Mouse (Mus musculus) lung, postnatal 0 days (tissue): ENCODE data around the gene Ypel3. TPM values are rescaled to one million over a fixed set of nuclear protein-coding genes. Genes with fewer than 3 reads are reported as not detected.

Source experiments
- ATAC-seq: fragments of 200-750 bp; cut with Nextera tagmentation; 2 replicates; pipeline ENCODE4 v1.8.0; 2017; ENCODE audit warnings: moderate library complexity
- DNase-seq: peaks from one replicate; pipeline ENCODE4 v3.0.0-alpha.2; 2016; ENCODE audit warnings: low spot score
- H3K27ac ChIP-seq: fragments of 300-500 bp; sonication (generic); 2 replicates; pipeline ENCODE4 v1.5.1; 2014; ENCODE audit warnings: antibody characterized with exemption, mild to moderate bottlenecking, low read length, mixed read lengths
- H3K27me3 ChIP-seq: fragments of 300-500 bp; sonication (generic); replicated peaks from 2 replicates; pipeline ENCODE4 v1.6.1; 2014; ENCODE audit warnings: low read length, mixed read lengths; ENCODE audit not compliant: insufficient read depth
- H3K36me3 ChIP-seq: fragments of 300-500 bp; sonication (generic); 2 replicates; pipeline ENCODE4 v1.6.1; 2014; ENCODE audit warnings: low read length, mixed read lengths; ENCODE audit not compliant: insufficient read depth
- H3K4me1 ChIP-seq: fragments of 300-500 bp; sonication (generic); 2 replicates; pipeline ENCODE4 v1.6.1; 2014; ENCODE audit warnings: antibody characterized with exemption, low read depth, low read length, mixed read lengths; ENCODE audit not compliant: insufficient read depth
- H3K4me2 ChIP-seq: fragments of 300-500 bp; sonication (generic); replicated peaks from 2 replicates; pipeline ENCODE4 v1.6.1; 2014; ENCODE audit warnings: low read depth, mild to moderate bottlenecking, low read length, moderate library complexity, mixed read lengths
- H3K4me3 ChIP-seq: fragments of 300-500 bp; sonication (generic); 2 replicates; pipeline ENCODE4 v1.5.1; 2014; ENCODE audit warnings: low read depth, low read length
- H3K9ac ChIP-seq: fragments of 300-500 bp; sonication (generic); replicated peaks from 2 replicates; pipeline ENCODE4 v1.6.1; 2014; ENCODE audit warnings: low read depth, mild to moderate bottlenecking
- H3K9me3 ChIP-seq: fragments of 300-500 bp; sonication (generic); 2 replicates; pipeline ENCODE4 v1.6.1; 2016; ENCODE audit warnings: low read length, mixed read lengths
- CTCF ChIP-seq: IDR thresholded peaks from 2 replicates; pipeline ENCODE4 v1.5.1; 2016; ENCODE audit warnings: antibody characterized with exemption, mild to moderate bottlenecking
- EP300 ChIP-seq: IDR thresholded peaks from 2 replicates; pipeline ENCODE4 v1.6.1; 2016; ENCODE audit warnings: antibody characterized with exemption, mild to moderate bottlenecking, control low read depth
- WGBS: fragments of 180-500 bp; shearing (Covaris S2); extraction: QIAGEN DNeasy Blood & Tissue Kit; methylation state at CpG from one replicate; pipeline ENCODE4 v1.1.7; 2014; 5-methylcytosine and 5-hydroxymethylcytosine counted together
- polyA plus RNA-seq: library from polyadenylated mRNA; unstranded; fragments of >200 nt; fragmentation: Nextera tagmentation; extraction: Ambion mirVana; gene quantifications from 2 replicates; pipeline ENCODE4 v1.2.1, GENCODE M21; 2015

Ypel3 gene
- polyA plus RNA-seq, 1 experiment from 2014 or later: 340 TPM

DNA sequence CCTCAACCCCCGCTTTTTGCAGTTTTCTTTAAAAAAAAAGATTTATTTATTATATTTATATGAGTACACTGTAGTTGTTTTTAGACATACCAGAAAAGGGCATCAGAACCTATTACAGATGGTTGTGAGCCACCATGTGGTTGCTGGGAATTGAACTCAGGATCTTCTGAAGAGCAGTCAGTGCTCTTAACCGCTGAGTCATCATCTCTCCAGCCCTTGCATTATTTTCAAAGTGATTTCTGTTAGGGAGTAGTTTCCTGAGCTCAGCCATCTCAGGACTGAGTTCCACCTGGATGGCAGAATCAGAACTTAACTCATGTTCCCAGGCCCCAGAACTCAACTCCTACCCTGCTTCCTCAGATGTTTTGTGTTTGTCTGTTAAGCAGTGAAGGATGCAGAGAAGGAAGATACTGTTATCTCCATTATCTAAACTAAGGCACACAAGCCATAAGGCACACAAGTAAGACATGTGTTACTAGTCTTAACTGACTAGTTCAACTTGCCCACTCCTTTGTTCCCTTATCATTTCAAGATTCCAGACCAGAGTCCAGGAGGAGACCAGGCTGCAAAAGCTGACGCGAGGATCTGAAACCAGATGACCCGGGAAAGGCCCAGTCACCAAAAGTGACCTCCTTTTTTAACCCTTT lies 33.1 kb downstream of the Ypel3 start:
- 42% methylated on average over 5 of the region's 5 CpGs for WGBS
- TF ChIP-seq CTCF (no peak), EP300 (no peak)
- DNase-seq: no peak
- Histone ChIP-seq H3K36me3 (no peaks in the 10 kb centered on the region), H3K9ac (no peak overlapping the region), H3K27ac (no peak overlapping the region), H3K9me3 (no peaks in the 10 kb centered on the region), H3K27me3 (no peaks in the 10 kb centered on the region), H3K4me1 (peaks cover 6% of the 10 kb centered on the region; the same call in 1 of the 2 replicates), H3K4me2 (no peak overlapping the region), H3K4me3 (no peak overlapping the region)
- ATAC-seq: no peak

DNA sequence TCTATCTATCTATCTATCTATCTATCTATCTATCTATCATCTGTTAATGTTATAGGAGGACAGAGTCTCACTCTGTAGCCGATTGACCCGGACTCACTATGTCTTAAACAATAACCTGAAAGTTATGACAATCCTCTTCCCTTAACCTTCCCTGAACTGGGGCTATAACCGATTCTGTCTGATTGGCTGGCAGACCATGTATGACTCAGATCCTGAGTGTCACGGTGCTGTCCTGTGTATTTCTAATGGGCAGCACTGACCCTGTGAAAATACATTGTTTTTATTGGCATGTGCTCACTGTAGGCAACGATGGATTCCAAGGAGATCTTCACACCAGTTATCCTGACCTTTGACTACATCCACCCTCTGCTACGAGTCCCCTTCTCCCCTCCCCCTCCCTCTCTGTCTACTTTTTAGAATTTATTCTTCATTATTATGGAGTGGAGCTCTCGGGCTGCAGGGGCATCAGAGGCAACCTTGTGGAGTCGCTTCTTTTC lies 39.0 kb downstream of the Ypel3 start:
- WGBS: 48% methylated on average over 8 of the region's 8 CpGs
- ATAC-seq: no peak
- no peak for DNase-seq
- H3K4me1 ChIP-seq: no peaks in the 10 kb centered on the region
- no peaks in the 10 kb centered on the region for H3K27me3 ChIP-seq
- no peaks in the 10 kb centered on the region for H3K9me3 ChIP-seq
- no peak overlapping the region for H3K4me2 ChIP-seq
- no peak for TF ChIP-seq CTCF
- no peak for TF ChIP-seq EP300
- H3K4me3 ChIP-seq: no peak overlapping the region
- no peaks in the 10 kb centered on the region for H3K36me3 ChIP-seq
- no peak overlapping the region for H3K27ac ChIP-seq
- no peak overlapping the region for H3K9ac ChIP-seq

DNA sequence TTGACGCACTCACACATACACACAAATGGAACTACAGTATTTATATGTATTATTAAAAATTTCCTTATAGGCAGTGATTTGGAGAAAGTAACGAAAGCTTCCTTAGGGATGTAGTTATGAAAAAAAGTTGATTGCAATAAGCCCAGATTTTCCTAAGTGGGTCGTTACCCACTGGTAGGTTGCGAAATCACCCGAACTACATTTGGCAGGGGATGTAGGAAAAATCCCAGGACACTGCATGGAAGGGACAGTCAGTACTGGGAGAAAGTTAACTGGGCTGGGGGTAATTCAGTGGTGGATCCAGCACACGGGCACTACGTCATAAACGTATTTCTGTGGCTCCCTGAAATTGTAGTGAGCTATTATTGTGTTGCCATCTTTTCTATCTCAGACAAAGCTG lies 39.7 kb downstream of the Ypel3 start:
- H3K9ac ChIP-seq: no peak overlapping the region
- ATAC-seq (peak; percentile 50), DNase-seq (peak; percentile 72)
- H3K36me3 ChIP-seq: no peaks in the 10 kb centered on the region
- TF ChIP-seq EP300 (no peak), CTCF (no peak)
- WGBS: 64% methylated on average over 8 of the region's 8 CpGs
- H3K4me2 ChIP-seq: no peak overlapping the region
- H3K27me3 ChIP-seq: no peaks in the 10 kb centered on the region
- H3K9me3 ChIP-seq: no peaks in the 10 kb centered on the region
- H3K4me3 ChIP-seq: no peak overlapping the region
- no peak overlapping the region for H3K27ac ChIP-seq
- H3K4me1 ChIP-seq: no peaks in the 10 kb centered on the region

DNA sequence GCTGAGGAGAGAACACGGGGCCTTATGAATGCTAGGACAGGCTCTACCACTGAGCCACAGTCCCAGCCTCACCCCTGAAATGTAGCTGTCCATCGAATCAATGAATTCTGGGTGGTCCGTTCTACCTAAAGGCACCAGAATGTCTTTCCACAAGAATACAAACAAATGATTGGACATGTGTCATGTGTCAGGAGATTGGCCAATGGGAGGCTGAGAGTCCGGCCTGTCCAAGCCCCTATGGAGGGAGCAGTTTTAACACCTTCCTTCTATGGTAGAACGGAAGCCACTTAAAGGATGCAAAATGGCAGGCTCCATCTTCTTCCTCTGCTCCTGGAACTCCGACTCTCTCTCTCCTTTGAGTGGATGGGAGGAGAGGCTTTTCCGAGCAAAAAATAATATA lies 40.8 kb downstream of the Ypel3 start:
- DNase-seq (no peak), ATAC-seq (no peak)
- Histone ChIP-seq H3K36me3 (no peaks in the 10 kb centered on the region), H3K4me1 (no peaks in the 10 kb centered on the region), H3K4me2 (no peak overlapping the region), H3K9me3 (no peaks in the 10 kb centered on the region), H3K4me3 (no peak overlapping the region), H3K9ac (no peak overlapping the region), H3K27ac (no peak overlapping the region), H3K27me3 (no peaks in the 10 kb centered on the region)
- WGBS: 77% methylated on average over 7 of the region's 7 CpGs
- no peak for TF ChIP-seq CTCF
- TF ChIP-seq EP300: no peak

DNA sequence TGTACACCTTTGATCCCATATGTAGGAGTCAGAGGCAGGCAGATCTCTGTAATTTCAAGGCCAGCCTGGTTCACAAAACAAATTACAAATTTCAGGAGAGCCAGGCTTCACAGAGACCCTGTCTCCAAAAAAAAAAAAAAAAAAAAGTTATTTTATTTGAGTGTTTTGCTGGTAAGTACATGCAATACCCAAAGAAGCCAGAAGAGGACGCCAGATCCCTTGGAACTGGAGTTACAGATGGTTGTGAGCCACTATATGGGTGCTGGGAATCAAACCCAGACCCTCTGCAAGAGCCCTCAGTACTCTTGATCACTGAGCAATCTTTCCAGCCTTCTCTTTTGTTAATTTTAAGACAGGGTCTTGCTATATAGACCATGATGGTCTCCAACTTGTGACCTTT lies 42.1 kb downstream of the Ypel3 start:
- DNase-seq (no peak), ATAC-seq (no peak)
- no peak overlapping the region for H3K4me3 ChIP-seq
- H3K27ac ChIP-seq: no peak overlapping the region
- no peaks in the 10 kb centered on the region for H3K9me3 ChIP-seq
- H3K4me1 ChIP-seq: no peaks in the 10 kb centered on the region
- 19% methylated on average over 1 of the region's 1 CpGs for whole genome bisulfite sequencing
- no peaks in the 10 kb centered on the region for H3K36me3 ChIP-seq
- no peaks in the 10 kb centered on the region; the same call in 1 of the 2 replicates for H3K27me3 ChIP-seq
- no peak overlapping the region for H3K9ac ChIP-seq
- TF ChIP-seq EP300: no peak
- TF ChIP-seq CTCF: peak; percentile 18
- no peak overlapping the region for H3K4me2 ChIP-seq

DNA sequence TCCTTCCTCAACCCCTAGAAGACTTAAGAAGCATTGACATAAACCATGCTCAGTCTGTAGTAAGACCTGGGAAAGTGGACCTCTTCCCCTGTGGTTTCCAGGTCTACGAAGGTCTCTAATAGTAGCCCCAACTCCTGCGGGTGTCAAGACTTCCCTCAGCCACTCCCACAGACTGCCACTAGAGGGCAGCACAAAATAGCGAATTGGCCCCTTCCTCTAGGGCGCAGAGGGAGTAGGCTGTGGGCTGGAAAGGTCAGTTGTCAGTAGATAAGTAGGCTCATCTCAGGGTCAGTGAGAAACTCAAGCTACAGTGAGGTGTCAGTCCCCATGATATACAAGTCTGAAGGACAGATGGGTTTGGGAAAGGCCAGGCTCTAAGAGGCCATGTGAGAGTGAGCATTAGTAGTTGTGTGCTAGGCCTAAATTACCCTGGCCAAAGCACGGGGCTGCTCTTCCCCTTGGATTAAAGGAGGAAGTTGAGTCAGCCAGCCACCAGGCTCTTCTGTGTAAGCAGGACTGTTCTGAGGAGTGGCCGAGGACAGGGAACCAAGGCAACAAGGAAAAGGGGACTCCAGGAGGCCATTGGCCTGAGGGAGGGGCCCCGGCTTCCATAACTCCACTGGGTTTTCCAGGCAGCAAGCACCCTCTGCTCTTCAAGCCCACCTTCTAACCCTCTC lies 45.2 kb downstream of the Ypel3 start:
- H3K27ac ChIP-seq: no peak overlapping the region
- WGBS: 23% methylated on average over 7 of the region's 7 CpGs
- TF ChIP-seq CTCF: peak; percentile 95
- no peak for TF ChIP-seq EP300
- H3K9me3 ChIP-seq: no peaks in the 10 kb centered on the region
- no peak overlapping the region for H3K4me3 ChIP-seq
- no peaks in the 10 kb centered on the region for H3K36me3 ChIP-seq
- no peak overlapping the region for H3K9ac ChIP-seq
- ATAC-seq (peak; percentile 68), DNase-seq (peak; percentile 69)
- peaks cover 6% of the 10 kb centered on the region; the same call in 1 of the 2 replicates for H3K27me3 ChIP-seq
- H3K4me1 ChIP-seq: no peaks in the 10 kb centered on the region
- H3K4me2 ChIP-seq: no peak overlapping the region
